Mouse (Mus musculus): ENCODE data around the gene Rasgrf1.

- TF ChIP-seq POLR2A (IDR thresholded peaks at IDR 0.05; ENCODE audit: extremely low read depth, insufficient read depth, low read length) (no peak), CTCF (IDR thresholded peaks at IDR 0.05; ENCODE audit: extremely low read depth, insufficient read depth, low read length) (no peak)
These were observed 6.8 kb downstream of the Rasgrf1 start for GRCm38 (mm10) chr9:89916471-89916870.

Data from cortical plate, adult 2 months (tissue).